Mouse (Mus musculus) monocyte, adult 59 days (primary cell): ENCODE data around the gene Romo1. TPM values are rescaled to one million over a fixed set of nuclear protein-coding genes. Genes with fewer than 3 reads are reported as not detected.

Experiments used
- total RNA-seq, 2 experiments: library from RNA; stranded (reverse); gene quantifications; one replicate each; pipeline ENCODE4 v1.2.4; 2023

Romo1 gene
- 10 to 100 TPM; 46.2 to 68.7 TPM for total RNA-seq

DNA sequence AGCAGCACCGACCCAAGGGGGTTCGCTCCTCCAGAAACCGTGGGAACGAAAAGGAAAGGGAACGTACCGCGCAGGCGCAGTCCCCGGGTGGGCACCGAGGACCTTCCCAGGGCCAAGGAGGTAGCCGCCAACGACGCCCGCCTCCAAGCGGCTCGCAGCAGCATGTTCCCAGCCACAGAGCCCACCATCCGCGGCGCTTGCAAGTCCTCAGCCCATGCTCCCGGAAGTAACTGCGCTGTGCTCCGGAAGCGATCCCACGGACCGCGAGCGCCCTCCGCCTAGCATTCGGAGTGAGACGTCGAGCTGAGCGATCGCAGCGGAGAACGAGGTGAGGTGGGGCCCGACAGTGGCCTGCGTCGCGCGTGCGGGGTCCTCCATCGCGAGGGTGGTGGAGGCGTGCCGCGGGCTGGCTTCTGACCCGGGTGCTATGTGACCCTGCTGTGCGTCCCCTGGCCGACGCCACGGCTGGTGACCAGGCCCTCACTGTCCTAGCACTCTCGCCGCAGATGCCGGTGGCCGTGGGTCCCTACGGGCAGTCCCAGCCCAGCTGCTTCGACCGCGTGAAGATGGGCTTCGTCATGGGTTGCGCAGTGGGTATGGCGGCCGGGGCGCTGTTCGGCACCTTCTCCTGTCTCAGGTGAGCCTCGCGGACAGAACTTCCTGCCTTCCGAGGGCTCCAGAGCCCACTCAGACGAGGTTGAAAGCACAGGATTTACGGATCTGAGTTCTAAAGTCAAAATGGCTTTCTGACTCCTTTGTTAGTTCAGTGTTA, at the start of gene Romo1, which contains the start of gene Nfs1:
TSS of gene Romo1 (plus strand) at position 87 of the 772 bp plus-strand sequence.
TSS of gene Nfs1 (minus strand) at position 234 of the 772 bp plus-strand sequence.

DNA sequence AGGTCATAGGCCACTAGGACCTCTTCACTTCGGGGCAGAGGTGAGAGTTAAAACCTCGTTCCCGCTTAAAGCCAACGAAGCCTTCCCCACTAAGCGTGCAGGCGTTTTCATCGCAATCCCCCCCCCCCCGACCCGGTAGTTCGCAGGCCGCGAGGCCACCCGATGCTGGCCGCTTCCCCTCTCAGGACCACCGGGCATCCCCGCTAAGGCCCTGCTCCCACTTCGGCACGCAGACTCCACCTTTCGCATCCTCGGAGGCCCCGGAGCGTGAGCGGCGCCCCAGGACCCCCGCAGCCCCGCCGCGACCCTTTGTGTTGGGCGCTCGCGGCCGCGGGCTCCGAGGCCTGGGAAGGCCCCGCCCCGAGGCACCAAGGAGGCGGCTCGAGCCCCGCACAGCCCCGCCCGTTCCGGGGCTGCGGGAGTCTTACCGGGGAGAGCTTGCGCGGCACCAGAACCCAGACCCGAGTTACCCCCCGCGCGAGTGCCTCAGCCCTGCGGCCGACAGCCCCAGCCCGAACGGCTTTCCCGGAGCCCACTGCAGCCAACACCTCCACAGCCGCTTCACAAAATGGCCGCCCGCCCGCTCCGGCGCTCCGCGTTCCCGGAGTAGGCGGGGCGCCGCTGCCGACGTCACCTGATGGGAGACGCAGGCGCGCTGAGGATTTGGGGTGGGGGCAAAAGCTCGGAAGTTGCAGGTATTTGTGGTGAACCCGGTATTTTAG, 32.3 kb upstream of the Romo1 start, which contains the start of the genes Cpne1 and Rbm12:
TSS of gene Cpne1 (minus strand) at position 608 of the 722 bp plus-strand sequence.
TSS of gene Rbm12 (minus strand) at position 621 of the 722 bp plus-strand sequence.

DNA sequence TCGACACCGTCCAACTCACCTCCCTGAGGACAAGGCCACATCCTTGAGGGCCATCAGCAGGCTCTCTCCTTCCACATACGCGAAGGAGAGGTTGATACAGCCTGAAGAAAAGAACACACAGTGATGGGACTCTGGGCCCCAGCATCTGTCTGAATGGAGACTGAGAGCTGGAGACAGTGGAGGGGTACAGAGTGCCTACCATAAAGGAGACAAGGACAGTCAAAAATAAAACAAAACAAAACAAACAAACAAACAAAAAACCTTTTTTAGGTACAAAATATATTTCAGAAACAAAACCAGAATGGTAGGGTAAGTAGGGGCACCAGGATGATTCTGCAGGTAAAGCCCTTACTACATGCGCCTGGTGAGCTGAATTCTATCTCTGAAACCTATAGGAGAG, 16.8 kb upstream of the Romo1 start, which contains the start of gene Gm28036:
TSS of gene Gm28036 (minus strand) at position 101 of the 400 bp plus-strand sequence.

GRCm38 (mm10) chr2:156180094-156180821, 36.4 kb downstream of the Romo1 start, which contains the start of gene Rbm39:
Gene Rbm39, minus strand, starts transcription at chr2:156180238.

Other genes starting within 250 kb of the Romo1 start
- 10 to 100 TPM; 19.4 to 29.6 TPM for gene Uqcc1, start 213.7 kb upstream of the Romo1 start, total RNA-seq
- gene Gm15557, start 203.3 kb upstream of the Romo1 start, total RNA-seq, result not detected
- gene Gdf5, start 198.7 kb upstream of the Romo1 start, total RNA-seq, result not detected
- gene Cep250, start 187.6 kb upstream of the Romo1 start, total RNA-seq, result 10 to 100 TPM; 52.9 to 56.1 TPM
- gene 6430550D23Rik, start 136.1 kb upstream of the Romo1 start, total RNA-seq, result 1 to 10 TPM in 1 of 2 experiments, under 1 TPM in 1; 0.49 to 3.8 TPM
- gene Ergic3, start 136.0 kb upstream of the Romo1 start, total RNA-seq, result 100 to 1,000 TPM; 100 to 112 TPM
- not detected for gene Fer1l4, start 91.1 kb upstream of the Romo1 start, total RNA-seq
- 1 to 10 TPM in 1 of 2 experiments, under 1 TPM in 1; 0.55 to 1.2 TPM for gene Spag4, start 78.9 kb upstream of the Romo1 start, total RNA-seq
- gene Cpne1, start 32.1 kb upstream of the Romo1 start, total RNA-seq, result 10 to 100 TPM; 63.3 to 70.1 TPM
- 10 to 100 TPM; 23.0 to 27.6 TPM for gene Rbm12, start 32.1 kb upstream of the Romo1 start, total RNA-seq
- 10 to 100 TPM; 15.0 to 27.7 TPM for gene Gm28036, start 16.9 kb upstream of the Romo1 start, total RNA-seq
- gene Nfs1, start 147 bp downstream of the Romo1 start, total RNA-seq, result 10 to 100 TPM; 26.0 to 29.9 TPM
- gene Rbm39, start 36.2 kb downstream of the Romo1 start, total RNA-seq, result 1,000 to 10,000 TPM; 1,343 to 1,424 TPM
- 10 to 100 TPM; 33.1 to 51.1 TPM for gene Phf20, start 52.4 kb downstream of the Romo1 start, total RNA-seq
- 1 to 10 TPM; 6.2 to 8.2 TPM for gene Cnbd2, start 168.3 kb downstream of the Romo1 start, total RNA-seq
- 100 to 1,000 TPM; 169 to 172 TPM for gene Scand1, start 168.7 kb downstream of the Romo1 start, total RNA-seq